Mouse (Mus musculus) heart, embryonic 13.5 days (tissue): Measurements from ENCODE around the gene Agap3. TPM values are rescaled to one million over a fixed set of nuclear protein-coding genes. Genes with fewer than 3 reads are reported as not detected.

Source experiments
- ATAC-seq: fragments of 200-750 bp; cut with Nextera tagmentation; 2 replicates; pipeline ENCODE4 v1.8.0; 2017; ENCODE audit warnings: moderate TSS enrichment; ENCODE audit not compliant: insufficient number of reproducible peaks, low FRiP score, low TSS enrichment; ENCODE audit errors: extremely low read depth
- H3K27ac ChIP-seq: fragments of 300-500 bp; sonication (generic); replicated peaks from 2 replicates; pipeline ENCODE4 v1.5.1; 2015; ENCODE audit warnings: moderate library complexity, mild to moderate bottlenecking, inconsistent platforms
- H3K27me3 ChIP-seq: fragments of 300-500 bp; sonication (generic); replicated peaks from 2 replicates; pipeline ENCODE4 v1.6.1; 2015; ENCODE audit warnings: mild to moderate bottlenecking, inconsistent platforms
- H3K36me3 ChIP-seq: fragments of 300-500 bp; sonication (generic); 2 replicates; pipeline ENCODE4 v1.6.1; 2015; ENCODE audit warnings: mild to moderate bottlenecking, inconsistent platforms
- H3K4me1 ChIP-seq: fragments of 300-500 bp; sonication (generic); 2 replicates; pipeline ENCODE4 v1.6.1; 2015; ENCODE audit warnings: inconsistent platforms
- H3K4me2 ChIP-seq: fragments of 300-500 bp; sonication (generic); 2 replicates; pipeline ENCODE4 v1.6.1; 2015; ENCODE audit warnings: inconsistent platforms, mild to moderate bottlenecking, moderate library complexity
- H3K4me3 ChIP-seq: fragments of 300-500 bp; sonication (generic); 2 replicates; pipeline ENCODE4 v1.5.1; 2015; ENCODE audit warnings: moderate library complexity, mild to moderate bottlenecking, inconsistent platforms
- H3K9ac ChIP-seq: fragments of 300-500 bp; sonication (generic); 2 replicates; pipeline ENCODE4 v1.6.1; 2015; ENCODE audit warnings: inconsistent platforms, mild to moderate bottlenecking, moderate library complexity
- H3K9me3 ChIP-seq: fragments of 300-500 bp; sonication (generic); 2 replicates; pipeline ENCODE4 v1.6.1; 2016; ENCODE audit warnings: inconsistent platforms
- WGBS: fragments of 180-500 bp; shearing (Covaris S2); methylation state at CpG from one replicate; pipeline ENCODE4 v1.1.7; 2015; ENCODE audit warnings: mixed read lengths; 5-methylcytosine and 5-hydroxymethylcytosine counted together
- polyA plus RNA-seq: library from polyadenylated mRNA; unstranded; fragments of >200 nt; fragmentation: Nextera tagmentation; extraction: Ambion mirVana; gene quantifications from 2 replicates; pipeline ENCODE4 v1.2.1, GENCODE M21; 2015

Gene Agap3
- polyA plus RNA-seq, 1 experiment from 2014 or later, result 14.4 TPM

DNA sequence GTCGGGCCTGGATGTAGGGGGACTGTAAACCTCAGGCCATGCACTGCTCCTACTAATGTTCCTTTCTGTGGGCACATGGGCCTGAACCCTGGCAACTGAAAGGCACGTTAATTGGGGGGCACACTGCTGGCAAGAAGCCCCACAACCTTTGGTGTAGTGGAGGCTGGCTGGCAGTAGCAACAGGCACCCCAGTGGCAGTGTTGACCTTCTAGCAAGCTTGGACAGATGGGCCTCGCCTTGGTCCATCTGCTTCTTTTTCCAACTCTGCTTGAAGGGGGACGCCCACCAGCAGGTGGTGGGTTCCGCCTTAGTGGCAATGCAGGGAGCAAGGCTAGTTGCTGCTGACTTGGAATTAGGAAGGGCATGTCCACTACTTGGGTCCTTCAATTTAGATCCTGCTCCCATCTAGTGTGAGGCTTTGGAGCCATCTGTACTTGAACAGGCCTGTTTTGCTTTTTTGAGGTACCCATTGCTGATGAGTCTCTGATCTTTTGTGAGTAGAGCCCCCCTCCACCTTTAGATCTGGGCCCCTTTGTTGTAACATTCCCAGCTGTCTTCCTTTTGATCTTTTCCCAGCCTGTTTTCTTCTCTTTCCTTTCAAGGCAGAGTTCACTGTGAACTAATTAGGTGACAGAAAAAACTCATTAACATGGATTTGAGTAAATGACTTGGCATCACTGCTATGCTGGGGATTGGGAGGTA is 1.5 kb downstream of the Agap3 start:
- Histone ChIP-seq H3K9ac (peak overlapping the region; percentile 99), H3K27me3 (peaks cover 5% of the 10 kb centered on the region; the same call in 1 of the 2 replicates), H3K4me3 (peak overlapping the region; percentile 90), H3K36me3 (peaks cover 11% of the 10 kb centered on the region), H3K9me3 (no peaks in the 10 kb centered on the region), H3K4me1 (peaks cover 46% of the 10 kb centered on the region), H3K4me2 (peak overlapping the region; percentile 98), H3K27ac (peak overlapping the region; percentile 91)
- no peak for ATAC-seq
- 25% methylated on average over 5 of the region's 5 CpGs for WGBS

DNA sequence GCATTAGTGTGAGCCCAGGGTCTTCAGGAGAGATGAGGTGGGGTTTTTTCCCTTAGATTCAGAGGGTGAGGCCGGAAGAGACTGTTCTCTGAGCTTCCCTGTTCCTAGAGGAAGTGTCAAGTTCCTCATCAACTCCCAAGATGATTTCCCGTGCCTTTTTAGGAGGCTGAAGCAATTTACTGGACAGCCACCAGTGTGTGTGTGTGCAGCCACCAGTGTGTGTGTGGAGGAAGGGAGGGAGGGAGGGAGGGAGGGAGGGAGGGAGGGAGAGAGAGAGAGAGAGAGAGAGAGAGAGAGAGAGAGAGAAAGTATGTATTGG is 2.0 kb downstream of the Agap3 start:
- H3K9me3 ChIP-seq, result no peaks in the 10 kb centered on the region
- H3K27me3 ChIP-seq, result peaks cover under 1% of the 10 kb centered on the region; the same call in 1 of the 2 replicates
- ATAC-seq, result no peak
- peak overlapping the region; percentile 99 for H3K9ac ChIP-seq
- peaks cover 46% of the 10 kb centered on the region for H3K4me1 ChIP-seq
- 46% methylated on average over 2 of the region's 2 CpGs for WGBS
- peak overlapping the region; percentile 98 for H3K4me2 ChIP-seq
- H3K36me3 ChIP-seq, result peaks cover 17% of the 10 kb centered on the region
- peak overlapping the region; percentile 90 for H3K4me3 ChIP-seq
- no peak overlapping the region; the same call in 1 of the 2 replicates for H3K27ac ChIP-seq

DNA sequence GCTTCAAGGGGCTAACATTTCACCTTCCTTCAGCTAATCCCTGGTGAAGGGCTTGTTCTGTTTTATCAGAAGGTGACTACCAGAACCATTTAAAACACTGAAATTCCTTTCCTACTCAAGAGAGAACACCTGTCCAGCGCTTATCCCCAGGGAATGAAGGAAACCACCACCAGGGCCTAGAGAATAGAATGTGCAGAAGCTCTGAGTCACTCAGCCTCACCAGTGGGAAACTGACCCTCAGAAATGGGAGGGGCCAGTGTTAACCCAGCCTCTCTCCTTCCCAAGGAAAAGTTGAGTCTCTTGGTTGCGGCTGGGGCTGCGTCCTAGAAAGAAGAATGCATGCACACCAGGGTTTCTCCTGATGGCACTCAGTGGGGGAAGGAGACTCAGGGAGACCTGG is 3.1 kb downstream of the Agap3 start:
- Histone ChIP-seq H3K27me3 (no peaks in the 10 kb centered on the region; the same call in 1 of the 2 replicates), H3K27ac (peak overlapping the region; percentile 71), H3K4me2 (peak overlapping the region; percentile 98), H3K4me1 (peaks cover 46% of the 10 kb centered on the region), H3K9ac (peak overlapping the region; percentile 34), H3K36me3 (peaks cover 21% of the 10 kb centered on the region), H3K9me3 (no peaks in the 10 kb centered on the region), H3K4me3 (0 out of 2 replicates have a peak overlapping the region, but pooled peaks have one; percentile 8)
- ATAC-seq, result no peak
- WGBS, result 61% methylated on average over 3 of the region's 3 CpGs

DNA sequence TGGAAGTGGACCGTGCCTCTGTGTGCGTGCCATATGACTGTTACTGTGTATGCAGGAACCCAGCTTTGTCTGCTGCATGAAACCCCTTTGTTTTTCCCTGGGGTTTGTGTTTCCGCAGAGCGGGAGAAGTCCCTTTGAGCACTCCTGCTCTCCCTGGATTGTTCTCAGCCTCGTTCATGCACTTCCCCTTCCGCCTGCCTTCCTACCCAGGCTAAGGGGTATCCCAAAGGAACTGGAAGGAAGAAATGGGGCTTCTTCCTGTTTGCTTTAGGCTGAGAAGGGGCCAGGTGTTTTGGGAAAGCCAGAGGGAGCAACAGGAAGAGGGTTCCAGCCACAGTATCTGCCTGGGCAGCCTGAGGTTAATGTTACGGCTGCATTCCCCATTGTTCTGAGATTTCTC is 3.6 kb downstream of the Agap3 start:
- Histone ChIP-seq H3K4me3 (0 out of 2 replicates have a peak overlapping the region, but pooled peaks have one; percentile 8), H3K9ac (peak overlapping the region; percentile 60; the same call in 1 of the 2 replicates), H3K4me2 (peak overlapping the region; percentile 98), H3K4me1 (peaks cover 46% of the 10 kb centered on the region), H3K27ac (peak overlapping the region; percentile 71), H3K9me3 (no peaks in the 10 kb centered on the region), H3K27me3 (no peaks in the 10 kb centered on the region), H3K36me3 (peaks cover 25% of the 10 kb centered on the region)
- 63% methylated on average over 7 of the region's 7 CpGs for WGBS
- no peak for ATAC-seq

DNA sequence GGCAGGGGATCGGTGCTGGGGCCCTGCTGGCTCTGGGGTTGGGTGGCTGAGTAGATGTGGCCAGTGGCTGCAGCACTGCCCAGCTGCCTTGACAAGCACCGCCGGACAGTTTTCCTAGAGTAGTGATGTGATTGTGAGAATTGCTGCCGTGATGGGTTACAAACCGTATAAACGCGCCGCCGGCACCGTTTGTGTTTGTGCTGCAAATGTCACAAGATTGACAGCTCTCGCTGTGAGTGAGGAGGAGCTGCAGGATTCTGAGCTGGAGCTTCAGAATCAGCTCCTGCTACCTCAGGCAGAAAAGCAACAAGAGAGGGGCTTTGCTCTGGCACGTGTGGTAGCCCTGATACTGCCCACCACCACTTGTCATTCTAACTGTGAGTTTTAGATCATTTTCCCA is 14.8 kb downstream of the Agap3 start:
- no peak overlapping the region for H3K4me3 ChIP-seq
- no peak overlapping the region for H3K27ac ChIP-seq
- H3K9me3 ChIP-seq, result no peaks in the 10 kb centered on the region
- 56% methylated on average over 12 of the region's 12 CpGs for WGBS
- ATAC-seq, result no peak
- 0 out of 2 replicates have a peak overlapping the region, but pooled peaks have one; percentile 26 for H3K9ac ChIP-seq
- no peak overlapping the region for H3K4me2 ChIP-seq
- no peaks in the 10 kb centered on the region; the same call in 1 of the 2 replicates for H3K27me3 ChIP-seq
- peaks cover 27% of the 10 kb centered on the region for H3K4me1 ChIP-seq
- peaks cover under 1% of the 10 kb centered on the region for H3K36me3 ChIP-seq

DNA sequence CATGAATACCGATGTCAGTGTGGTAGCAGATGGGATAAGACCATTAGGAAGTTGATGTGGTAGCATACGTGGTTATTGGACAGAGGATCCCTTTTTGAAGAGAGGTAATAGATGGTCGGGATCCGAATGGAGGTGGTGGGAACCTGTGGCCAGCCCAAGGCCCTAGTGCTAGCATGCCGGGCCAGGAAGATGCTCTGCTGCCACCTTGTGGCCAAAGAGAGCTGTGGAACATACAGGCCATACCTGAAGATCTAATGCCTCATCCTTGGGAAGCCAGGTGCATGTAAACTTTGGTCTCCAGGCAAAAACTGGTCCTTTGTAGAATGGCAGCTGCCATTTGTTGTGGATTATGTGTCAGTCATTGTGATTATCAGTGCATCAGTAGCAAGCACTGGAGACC is 18.6 kb downstream of the Agap3 start:
- Histone ChIP-seq H3K27ac (no peak overlapping the region), H3K9ac (no peak overlapping the region), H3K4me1 (peaks cover 59% of the 10 kb centered on the region), H3K9me3 (no peaks in the 10 kb centered on the region), H3K27me3 (peaks cover 16% of the 10 kb centered on the region), H3K4me2 (no peak overlapping the region), H3K4me3 (no peak overlapping the region), H3K36me3 (no peaks in the 10 kb centered on the region)
- no peak for ATAC-seq
- WGBS, result 10% methylated on average over 5 of the region's 5 CpGs

DNA sequence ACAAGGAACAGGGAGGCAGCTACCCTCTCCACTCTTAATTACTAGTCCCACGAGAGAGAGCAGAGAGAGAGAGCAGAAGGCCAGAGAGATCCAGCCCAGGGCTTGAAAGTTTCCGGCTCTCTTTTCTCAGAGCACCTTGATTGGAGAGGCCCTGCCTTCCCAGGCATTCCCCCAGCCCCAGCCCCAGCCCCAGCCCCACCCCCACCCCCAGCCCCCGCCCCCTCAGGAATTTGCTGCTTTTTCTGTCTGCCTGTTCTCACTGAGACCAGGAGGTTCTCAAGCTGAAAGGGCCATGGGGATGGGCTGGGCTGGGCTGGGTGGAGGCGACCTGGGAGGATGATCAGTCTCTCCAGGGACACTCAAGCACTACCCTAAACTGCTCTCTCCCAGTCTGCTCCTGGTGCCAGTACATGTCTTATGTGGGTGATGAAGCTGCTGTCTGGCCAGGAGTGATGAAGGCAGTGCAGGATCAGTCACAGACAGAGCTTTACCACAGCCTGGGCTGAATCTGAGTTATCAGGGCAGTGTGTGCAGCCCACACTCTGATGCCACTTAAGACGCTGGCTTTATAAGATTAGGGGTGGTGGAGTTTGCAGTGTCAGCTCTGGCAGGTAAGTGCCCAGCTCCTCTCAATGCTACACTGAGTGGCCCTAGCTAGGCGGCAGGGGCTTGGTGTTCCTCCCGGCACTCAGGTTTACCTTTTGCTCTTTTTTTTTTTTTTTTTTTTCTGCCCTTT is 21.1 kb downstream of the Agap3 start:
- peaks cover 51% of the 10 kb centered on the region for H3K4me1 ChIP-seq
- H3K4me3 ChIP-seq, result 0 out of 2 replicates have a peak overlapping the region, but pooled peaks have one; percentile 61
- H3K36me3 ChIP-seq, result peaks cover 16% of the 10 kb centered on the region
- peak overlapping the region; percentile 36; the same call in 1 of the 2 replicates for H3K27ac ChIP-seq
- H3K9me3 ChIP-seq, result no peaks in the 10 kb centered on the region
- WGBS, result 28% methylated on average over 6 of the region's 7 CpGs
- peaks cover 16% of the 10 kb centered on the region for H3K27me3 ChIP-seq
- no peak for ATAC-seq
- peak overlapping the region; percentile 93; the same call in 1 of the 2 replicates for H3K4me2 ChIP-seq
- H3K9ac ChIP-seq, result peak overlapping the region; percentile 47; the same call in 1 of the 2 replicates

DNA sequence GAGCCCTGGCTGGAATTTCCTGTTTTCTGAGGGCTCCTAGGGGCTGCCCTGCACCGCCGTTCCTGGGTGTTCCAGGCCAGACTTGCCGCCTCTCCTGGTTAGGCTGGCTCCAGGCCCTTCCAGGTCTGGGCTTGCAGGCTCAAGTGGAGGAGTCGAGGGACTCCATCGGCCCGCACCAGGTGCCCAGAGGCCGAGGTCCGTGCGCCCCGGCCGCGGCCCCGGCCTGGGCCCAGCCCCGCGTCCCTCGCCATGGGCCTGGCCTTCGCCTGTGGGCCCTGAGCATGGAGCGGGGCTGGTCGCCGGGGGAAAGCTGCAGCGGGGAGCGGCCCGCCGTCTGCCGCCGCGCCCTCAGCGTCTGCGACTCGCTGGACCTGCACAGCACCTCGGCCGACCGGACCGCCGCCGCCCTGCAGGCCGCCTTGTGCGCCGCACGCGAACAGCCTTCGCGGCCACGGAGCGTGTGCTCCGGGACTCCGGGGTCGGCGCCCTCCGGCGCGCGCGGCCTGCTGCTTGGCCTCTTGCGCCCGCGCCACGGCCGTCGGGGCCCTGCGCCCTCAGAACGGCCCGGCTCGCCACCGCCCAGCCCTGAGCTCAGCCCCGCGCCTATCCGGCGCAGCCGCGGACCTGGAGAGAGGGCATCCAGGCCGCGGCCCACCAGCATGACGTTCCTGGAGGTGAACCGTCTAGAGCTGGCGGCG is 22.2 kb downstream of the Agap3 start:
- peak overlapping the region; percentile 12; the same call in 1 of the 2 replicates for H3K27ac ChIP-seq
- WGBS, result 2% methylated on average over 64 of the region's 77 CpGs
- H3K9me3 ChIP-seq, result no peaks in the 10 kb centered on the region
- H3K4me1 ChIP-seq, result peaks cover 51% of the 10 kb centered on the region
- H3K9ac ChIP-seq, result peak overlapping the region; percentile 83
- peak overlapping the region; percentile 93 for H3K4me2 ChIP-seq
- peaks cover 28% of the 10 kb centered on the region for H3K36me3 ChIP-seq
- peaks cover 16% of the 10 kb centered on the region for H3K27me3 ChIP-seq
- peak overlapping the region; percentile 61 for H3K4me3 ChIP-seq
- 0 out of 2 replicates have a peak, but pooled peaks have one; percentile 7 for ATAC-seq

DNA sequence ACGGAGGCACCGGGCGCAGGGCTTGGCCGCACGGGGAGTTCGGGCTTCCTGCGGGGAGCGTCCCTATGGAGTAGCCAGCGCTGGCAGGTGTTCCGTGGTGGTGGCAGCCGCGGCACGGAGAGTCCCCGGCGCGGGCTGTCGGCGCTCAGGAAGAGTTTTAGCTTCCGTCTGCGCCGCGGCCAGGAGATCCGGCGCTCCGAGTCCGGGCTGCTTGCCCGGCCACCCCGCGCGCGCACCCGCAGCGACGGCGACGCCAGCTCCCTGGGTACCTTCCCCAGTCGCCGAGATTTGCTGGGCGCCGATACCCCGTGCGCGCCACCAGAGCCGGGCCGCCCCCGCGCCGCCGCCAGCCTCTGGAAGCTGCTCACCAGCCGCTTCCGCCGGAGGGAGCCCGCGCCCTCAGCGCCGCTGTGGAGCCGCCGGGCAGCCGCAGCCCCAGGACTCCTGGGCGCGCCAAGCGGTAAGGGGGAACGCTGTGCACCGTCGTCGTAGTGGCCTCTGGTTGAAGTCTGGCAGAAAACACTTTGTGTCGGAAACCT is 22.8 kb downstream of the Agap3 start:
- H3K4me3 ChIP-seq, result peak overlapping the region; percentile 61
- no peaks in the 10 kb centered on the region for H3K9me3 ChIP-seq
- WGBS, result under 1% methylated on average over 67 of the region's 67 CpGs
- no peak; the same call in 1 of the 2 replicates for ATAC-seq
- H3K4me2 ChIP-seq, result peak overlapping the region; percentile 93
- peak overlapping the region; percentile 83 for H3K9ac ChIP-seq
- H3K27ac ChIP-seq, result 0 out of 2 replicates have a peak overlapping the region, but pooled peaks have one; percentile 12
- peaks cover 34% of the 10 kb centered on the region for H3K36me3 ChIP-seq
- H3K4me1 ChIP-seq, result peaks cover 46% of the 10 kb centered on the region
- H3K27me3 ChIP-seq, result peaks cover 16% of the 10 kb centered on the region

DNA sequence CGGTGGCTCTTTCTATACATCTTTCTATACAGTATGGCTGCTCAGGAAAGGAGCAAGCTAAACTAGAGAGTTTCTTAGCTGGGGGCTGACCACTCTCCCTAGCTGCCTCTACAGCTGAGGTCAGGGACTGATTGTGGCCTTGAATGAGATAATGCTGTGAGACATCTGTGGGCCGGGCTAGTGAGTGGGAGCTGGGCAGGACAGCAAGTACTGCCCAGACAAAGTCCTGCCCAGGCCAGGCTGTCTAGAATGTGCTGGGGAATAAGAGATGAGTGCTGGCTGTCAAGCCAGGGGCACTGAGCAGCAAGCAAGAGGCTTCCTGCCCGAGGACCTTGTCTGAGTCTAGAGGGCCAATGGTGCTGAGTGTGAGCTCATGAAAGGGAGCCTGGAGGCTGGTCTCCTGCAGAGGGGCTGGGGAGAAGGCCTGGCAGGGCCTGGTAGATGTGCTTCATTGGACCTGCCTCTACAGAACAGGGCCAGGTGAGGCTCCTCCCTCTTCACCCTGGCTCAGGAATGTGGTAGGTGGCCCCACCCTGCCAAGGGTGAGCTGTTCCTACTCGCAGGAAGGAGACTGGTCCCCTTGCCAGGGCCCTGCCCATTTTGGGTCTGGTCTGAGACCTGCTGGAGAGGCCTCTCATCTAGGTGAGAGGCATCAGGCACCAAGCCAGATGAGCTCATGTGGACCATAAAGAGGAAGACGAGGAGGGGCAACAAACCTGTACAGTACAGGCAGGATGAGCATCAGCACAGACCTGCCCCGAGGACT is 23.7 kb downstream of the Agap3 start:
- no peaks in the 10 kb centered on the region for H3K9me3 ChIP-seq
- H3K27me3 ChIP-seq, result peaks cover 16% of the 10 kb centered on the region
- peaks cover 46% of the 10 kb centered on the region for H3K4me1 ChIP-seq
- H3K4me2 ChIP-seq, result peak overlapping the region; percentile 93
- no peak overlapping the region for H3K27ac ChIP-seq
- H3K36me3 ChIP-seq, result peaks cover 42% of the 10 kb centered on the region
- 54% methylated on average over 6 of the region's 6 CpGs for WGBS
- peak; percentile 28; the same call in 1 of the 2 replicates for ATAC-seq
- peak overlapping the region; percentile 61 for H3K4me3 ChIP-seq
- peak overlapping the region; percentile 83 for H3K9ac ChIP-seq
